Comparison of ENCODE assay signal across 8 mouse cellular contexts in the genomic region with DNA sequence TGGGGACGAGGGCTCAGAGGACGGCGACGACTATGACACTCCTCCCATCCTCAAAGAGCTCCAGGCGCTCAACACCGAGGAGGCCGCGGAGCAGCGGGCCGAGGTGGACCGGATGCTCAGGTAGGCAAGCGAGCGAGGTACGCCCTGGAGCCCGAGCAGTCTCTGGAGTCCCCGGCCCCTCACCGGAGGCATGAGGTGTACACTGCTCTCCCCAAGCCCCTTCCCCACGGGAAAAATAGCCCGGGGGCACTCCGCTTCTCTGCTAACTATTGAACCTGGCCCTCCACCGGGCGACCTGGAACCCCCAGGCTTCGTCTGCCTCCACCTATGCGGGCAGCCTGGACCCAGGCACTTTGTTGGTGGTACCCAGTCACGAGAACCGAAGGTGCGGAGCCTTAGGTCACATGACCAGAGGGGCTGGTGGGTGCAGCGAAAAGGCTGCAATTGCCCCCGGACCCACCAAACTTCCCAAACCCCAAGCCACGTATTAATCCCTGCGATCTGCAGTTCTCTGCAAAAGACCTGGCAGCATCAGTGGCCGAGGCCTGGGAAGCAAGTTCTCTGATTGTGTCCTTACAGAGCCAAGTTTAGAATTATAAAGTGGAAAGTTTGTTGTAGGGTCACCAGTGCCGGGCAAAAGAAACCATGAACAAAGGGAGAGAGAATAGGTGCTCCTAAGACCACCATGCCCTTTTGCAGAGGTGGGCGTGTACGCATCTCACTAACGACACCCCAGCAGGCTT. TPM values are rescaled to one million over a fixed set of nuclear protein-coding genes. Genes with fewer than 3 reads are reported as not detected.
DNase-seq lines count a peak whose midpoint lies in the region; ATAC-seq and TF ChIP-seq lines count a peak whose summit lies in the region.

No protein-coding gene starts in this region.

- no peak overlapping the region for H3K27ac ChIP-seq in heart, embryonic 12.5 days (ENCODE audit: poor library complexity, severe bottlenecking)
- peak overlapping the region; percentile 93 for H3K27ac ChIP-seq in kidney, embryonic 15.5 days

- no peak for DNase-seq in heart, postnatal 36 days
- DNase-seq in brain, embryonic 14.5 days (ENCODE audit: low read depth): peak; percentile 18
- peak; percentile 15 for DNase-seq in lung, postnatal 36 days
- DNase-seq in retina, embryonic 14.5 days (ENCODE audit: low spot score): no peak
- DNase-seq in urinary bladder, postnatal 36 days (ENCODE audit: low spot score in 2 of 2): no peak

- H3K27me3 ChIP-seq in heart, embryonic 12.5 days (replicated peaks): peaks cover 79% of the 10 kb centered on the region
- H3K27me3 ChIP-seq in kidney, embryonic 15.5 days: peaks cover 84% of the 10 kb centered on the region

- no peak for TF ChIP-seq POLR2A in brain, embryonic 14.5 days (IDR thresholded peaks at IDR 0.05; ENCODE audit: borderline replicate concordance, extremely low read depth, insufficient read depth, insufficient read length, poor library complexity, severe bottlenecking)

- ATAC-seq in heart, embryonic 12.5 days (ENCODE audit: insufficient number of reproducible peaks, low FRiP score): 0 out of 2 replicates have a peak, but pooled peaks have one; percentile 29
- ATAC-seq in kidney, embryonic 15.5 days (replicated peaks; ENCODE audit: low FRiP score): peak; percentile 23; the same call in 1 of the 2 replicates
- ATAC-seq in monocyte, adult 5-6 weeks (replicated peaks; ENCODE audit: insufficient number of reproducible peaks, low FRiP score, low TSS enrichment, poor library complexity, severe bottlenecking): no peak

- peak overlapping the region; percentile 37 for H3K4me3 ChIP-seq in heart, embryonic 12.5 days
- H3K4me3 ChIP-seq in kidney, embryonic 15.5 days (replicated peaks): peak overlapping the region; percentile 58

- H3K9me3 ChIP-seq in heart, embryonic 12.5 days (replicated peaks): no peaks in the 10 kb centered on the region
- H3K9me3 ChIP-seq in kidney, embryonic 15.5 days (replicated peaks): no peaks in the 10 kb centered on the region

- TF ChIP-seq CTCF in brain, embryonic 14.5 days (IDR thresholded peaks at IDR 0.05; ENCODE audit: borderline replicate concordance, extremely low read depth, insufficient read depth, insufficient read length): no peak

- peak overlapping the region; percentile 56 for H3K4me2 ChIP-seq in heart, embryonic 12.5 days
- H3K4me2 ChIP-seq in kidney, embryonic 15.5 days: peak overlapping the region; percentile 51

- H3K9ac ChIP-seq in heart, embryonic 12.5 days: no peak overlapping the region
- H3K9ac ChIP-seq in kidney, embryonic 15.5 days: peak overlapping the region; percentile 60

- peaks cover 37% of the 10 kb centered on the region for H3K4me1 ChIP-seq in heart, embryonic 12.5 days (replicated peaks)
- H3K4me1 ChIP-seq in kidney, embryonic 15.5 days: peaks cover 31% of the 10 kb centered on the region

- intact Hi-C loops in heart, postnatal 36 days (cut with DNase I): no loop called here

- WGBS in heart, embryonic 12.5 days: 2% methylated on average over 36 of the region's 36 CpGs
- 1% methylated on average over 36 of the region's 36 CpGs for WGBS in kidney, embryonic 15.5 days

- no peaks in the 10 kb centered on the region for H3K36me3 ChIP-seq in heart, embryonic 12.5 days
- no peaks in the 10 kb centered on the region for H3K36me3 ChIP-seq in kidney, embryonic 15.5 days

RNA-seq across cellular contexts. Expression of a gene that starts 1.6 kb away (rescaled TPM):
- 0.09 and 0.24 TPM in 2 replicates for polyA plus RNA-seq in heart, embryonic 12.5 days (2016; fragmentation: Nextera tagmentation; extraction: Ambion mirVana)
- total RNA-seq in heart, postnatal 36 days (2021): not detected
- polyA plus RNA-seq in brain, embryonic 14.5 days (2012; rRNA removed): 0.13 and 0.19 TPM in 2 replicates
- 78.5 and 83.3 TPM in 2 replicates for polyA plus RNA-seq in kidney, embryonic 15.5 days (2015; fragmentation: Nextera tagmentation; extraction: Ambion mirVana)
- not detected in 3 replicates for total RNA-seq in monocyte, adult 5-6 weeks (2017)

Comparison
In these comparisons a context has a peak if more than half of its experiments do, and no peak if none do; other contexts are left out.
1. DNase-seq: peak in brain, embryonic 14.5 days (single experiment) and lung, postnatal 36 days (single experiment); none in heart, postnatal 36 days (0 of 2), retina, embryonic 14.5 days (single experiment) and urinary bladder, postnatal 36 days (0 of 2).
2. RNA of a gene that starts 1.6 kb away (polyA plus RNA-seq): 78.5 to 83.3 TPM in kidney, embryonic 15.5 days; 0.13 to 0.19 TPM in brain, embryonic 14.5 days and 0.09 to 0.24 TPM in heart, embryonic 12.5 days; every median in the first group is over 10 times any median in the second.